Mouse (Mus musculus) bone marrow, adult 2 months (tissue): ENCODE data around the gene Pomp.

Experiments used
- CTCF ChIP-seq: fragments of 200-500 bp; IDR thresholded peaks from 2 replicates; pipeline ENCODE4 v1.5.1; 2011; ENCODE audit warnings: low read length, control low read depth; ENCODE audit not compliant: control insufficient read depth, insufficient read depth
- POLR2A ChIP-seq: fragments of 200-500 bp; IDR thresholded peaks from 2 replicates; pipeline ENCODE4 v1.6.1; 2011; ENCODE audit warnings: low read depth, mild to moderate bottlenecking, control low read depth, low read length, borderline replicate concordance; ENCODE audit not compliant: control insufficient read depth

- TF ChIP-seq POLR2A, result no peak
- TF ChIP-seq CTCF, result no peak
Observed at GRCm38 (mm10) chr5:147814971-147815370, 45.3 kb upstream of the Pomp start.
